Mouse (Mus musculus) frontal cortex, postnatal 10 days (tissue): ENCODE measurements around the gene Sst.

Experiments
- DNase-seq, 2 experiments: peaks; one replicate each; pipeline ENCODE4 v3.0.0; 2022; ENCODE audit warnings: low spot score in 2 of 2, mixed read lengths in 1 of 2

The Sst gene

DNA sequence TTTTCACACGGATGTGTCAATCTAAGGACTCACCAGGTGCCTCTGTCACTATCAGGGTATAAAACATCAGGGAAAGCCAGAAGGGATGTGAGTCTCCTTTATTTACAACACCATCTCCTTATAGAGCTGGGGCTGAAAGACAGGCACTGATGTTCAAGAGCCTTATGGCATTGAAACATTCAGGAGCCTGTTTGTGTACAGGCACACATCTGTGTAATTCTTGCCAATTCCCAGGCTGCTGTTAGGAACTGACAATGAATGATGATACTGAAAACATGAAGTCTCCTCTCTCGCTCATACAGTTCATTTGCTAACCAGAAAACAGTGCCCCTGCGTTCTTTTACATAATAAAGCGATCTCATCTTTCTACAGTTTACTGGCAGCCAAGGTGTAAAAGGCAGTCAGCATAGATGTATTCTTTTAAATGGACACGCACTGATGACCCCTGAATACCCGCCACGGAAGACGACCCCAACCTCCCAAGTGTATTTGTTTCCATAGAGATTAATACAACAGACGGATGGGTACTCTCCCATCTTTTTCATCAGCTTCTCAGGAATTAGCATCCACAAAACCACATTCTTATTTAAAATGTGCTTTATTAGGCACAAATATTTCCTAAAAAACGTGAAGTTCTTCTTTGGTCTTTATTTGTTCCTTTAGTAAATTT lies 2.7 kb downstream of the Sst start:
- DNase-seq: no peak

DNA sequence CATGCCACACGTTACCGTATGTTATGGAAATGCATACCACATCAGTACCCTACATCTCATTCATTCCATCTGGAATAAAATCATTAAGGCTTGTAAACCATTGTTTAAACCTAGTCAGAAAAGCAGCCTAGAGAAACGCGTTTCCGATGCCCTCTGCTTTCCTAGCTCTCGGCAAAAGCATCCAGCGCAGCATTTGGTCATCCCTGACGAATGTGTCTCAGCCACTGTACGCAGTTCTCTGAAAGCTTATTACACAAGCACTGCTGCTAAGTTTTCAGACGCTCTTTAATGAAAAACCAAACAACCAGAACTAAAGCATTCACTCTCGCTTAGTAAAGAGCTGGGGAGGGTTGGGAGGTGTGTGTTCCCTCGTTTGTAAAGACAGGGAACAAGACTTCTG lies 5.7 kb downstream of the Sst start:
- DNase-seq: no peak

DNA sequence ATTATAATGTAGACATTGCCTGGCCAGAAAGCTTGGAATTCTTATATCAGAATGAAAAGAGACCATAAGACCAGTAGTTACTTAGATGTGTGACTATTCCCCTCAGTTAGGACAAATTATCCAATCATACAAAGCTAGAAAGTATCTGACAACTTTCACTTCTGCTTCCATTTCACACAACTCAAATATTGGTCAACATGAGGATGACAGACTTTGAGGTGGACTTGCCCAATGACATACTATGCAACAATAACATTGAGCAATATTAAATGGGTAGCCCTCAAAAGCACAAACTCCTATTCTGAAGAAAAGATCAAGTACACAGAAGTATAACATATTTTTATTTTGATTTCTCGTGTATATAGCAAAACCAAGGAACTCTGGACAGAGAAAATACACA lies 35.5 kb downstream of the Sst start:
- no peak for DNase-seq

GRCm38 (mm10) chr16:23849720-23850119 lies 41.0 kb downstream of the Sst start:
- no peak for DNase-seq

DNA sequence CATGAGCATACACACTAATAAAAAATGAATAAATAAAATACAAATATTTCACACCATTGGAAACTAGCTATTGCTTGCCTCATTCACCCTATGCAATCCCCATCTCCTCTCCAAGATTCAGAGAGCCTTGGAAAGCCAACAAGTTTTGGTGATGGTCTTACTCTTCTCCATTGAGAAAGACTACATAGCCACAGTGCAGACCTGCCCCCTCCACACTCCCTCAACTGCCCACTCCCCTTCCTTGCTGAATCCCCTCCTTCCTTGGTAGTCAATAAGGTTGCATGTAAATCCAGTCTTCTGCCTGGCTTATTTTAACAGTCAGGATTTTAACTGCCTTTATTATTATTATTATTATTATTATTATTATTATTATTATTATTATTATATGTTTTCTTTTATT lies 41.6 kb downstream of the Sst start:
- DNase-seq: no peak

DNA sequence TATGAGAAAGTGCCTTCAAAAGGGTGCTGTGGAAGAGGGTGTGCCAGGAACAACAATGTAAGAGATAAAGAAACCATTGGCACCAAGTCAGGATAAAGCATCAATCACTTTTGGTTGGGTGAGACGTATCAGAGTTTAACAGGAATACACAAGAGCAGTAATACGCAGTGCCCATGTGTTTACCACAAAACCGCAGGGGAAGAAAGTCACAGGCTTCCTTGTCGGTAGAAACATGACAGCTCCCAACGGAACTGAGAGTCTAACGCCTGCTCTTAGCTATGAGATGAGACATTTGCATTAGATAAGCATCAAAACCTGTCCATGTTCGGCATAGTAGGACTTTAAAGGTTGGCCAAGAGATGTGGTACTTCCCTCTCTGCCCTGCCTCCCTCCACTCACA lies 46.1 kb downstream of the Sst start:
- no peak for DNase-seq

DNA sequence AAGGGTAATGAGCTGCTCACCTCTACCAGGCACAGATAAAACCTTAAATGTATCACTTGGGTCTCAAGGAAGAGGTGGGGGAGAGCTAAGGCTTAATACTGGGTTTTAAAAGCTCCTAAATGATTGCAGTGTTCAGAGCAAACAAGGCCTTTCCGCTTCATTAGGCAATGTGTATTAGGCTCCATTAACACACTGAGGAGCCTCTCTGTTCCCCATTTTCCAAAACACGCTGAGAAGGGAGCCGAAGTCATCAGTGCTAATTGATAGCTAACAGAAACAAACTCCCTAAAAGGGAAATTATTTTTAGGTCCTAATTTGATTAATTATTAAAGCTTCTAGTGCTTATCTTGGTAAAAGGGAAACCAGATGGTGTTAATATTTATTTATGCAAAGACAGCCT lies 48.1 kb downstream of the Sst start:
- no peak for DNase-seq
